Mouse (Mus musculus): ENCODE results near the gene Ank3.

DNA sequence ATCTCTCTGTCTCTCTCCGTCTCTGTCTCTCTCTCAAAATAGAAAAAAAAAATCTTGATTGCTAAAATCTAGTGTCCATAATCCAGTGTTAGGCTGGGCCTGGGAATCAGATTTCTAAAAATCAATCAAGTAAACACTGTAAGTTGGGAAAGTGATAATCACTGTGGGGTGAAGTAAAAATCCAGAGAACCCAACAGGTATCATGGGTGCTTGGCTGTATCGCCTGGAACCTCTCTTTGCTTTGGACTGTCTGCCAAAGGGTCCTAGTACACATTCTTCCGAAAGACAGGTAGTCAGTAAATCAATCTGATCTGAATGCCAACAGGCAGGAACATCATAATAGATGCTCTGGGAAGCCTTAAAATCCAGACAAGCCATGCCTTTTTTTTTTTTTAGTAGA, 186.7 kb downstream of the Ank3 start:
- TF ChIP-seq POLR2A (IDR thresholded peaks at IDR 0.05; ENCODE audit: borderline replicate concordance, extremely low read depth, insufficient read depth, insufficient read length, poor library complexity, severe bottlenecking) = no peak
- no peak for TF ChIP-seq CTCF (IDR thresholded peaks at IDR 0.05; ENCODE audit: borderline replicate concordance, extremely low read depth, insufficient read depth, insufficient read length)

Measured in brain, embryonic 14.5 days (tissue).